Mouse (Mus musculus): ENCODE measurements at regions not wholly inside any gene's neighbourhood (a gene's known extent, or its start where the extent isn't known, plus 50 kb on each side); places are given as distances from the start of the nearest gene placed in this dataset.
A peak's percentile ranks its signal among the peaks of the same experiment; 100 is the strongest.

DNA sequence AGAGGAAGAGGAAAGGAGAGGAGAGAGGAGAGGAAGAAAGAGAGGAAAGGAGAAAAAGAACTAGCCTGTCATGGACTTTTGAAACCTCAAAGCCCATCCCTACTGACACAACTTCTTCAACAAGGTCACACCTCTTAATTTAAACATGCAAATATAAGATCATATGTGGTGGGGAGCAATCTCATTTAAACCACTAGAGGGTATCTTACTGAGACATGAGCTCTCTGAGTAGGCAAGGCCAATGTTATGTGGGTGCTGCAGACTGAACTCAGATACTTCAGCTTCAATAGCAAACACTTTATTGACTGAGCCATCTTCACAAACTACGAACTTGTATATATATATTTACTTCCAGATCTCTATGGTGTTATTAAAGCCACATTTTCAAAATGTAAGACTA lies 156.9 kb downstream of the Mex3b start:
- no peak for DNase-seq (ENCODE audit: low spot score)

GRCm38 (mm10) chr7:83031101-83031500 lies 164.0 kb downstream of the Mex3b start:
- DNase-seq (ENCODE audit: low spot score): no peak

DNA sequence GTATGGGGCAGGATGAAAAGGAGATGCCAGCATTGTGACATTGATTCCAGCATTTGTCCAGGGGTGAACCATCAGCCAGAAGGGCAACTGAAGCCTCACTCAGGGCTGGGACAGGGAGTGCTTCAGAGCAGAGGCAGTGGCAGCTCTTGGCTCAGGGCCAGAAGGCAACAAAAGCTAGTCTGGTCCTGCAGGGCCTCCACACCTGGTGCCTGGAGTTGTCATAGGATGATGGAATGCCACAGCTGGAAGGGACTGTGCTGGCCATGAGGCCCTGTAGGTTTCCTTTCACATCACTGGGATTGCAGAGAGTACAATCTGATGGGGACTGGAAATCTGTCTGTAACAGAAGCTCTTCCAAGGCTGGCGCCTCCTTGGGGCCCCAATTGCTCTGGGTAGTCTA lies 164.9 kb downstream of the Mex3b start:
- DNase-seq (ENCODE audit: low spot score): no peak

GRCm38 (mm10) chr7:83032924-83033323 lies 165.8 kb downstream of the Mex3b start:
- no peak for DNase-seq (ENCODE audit: low spot score)

- DNase-seq (ENCODE audit: low spot score): no peak
Observed at GRCm38 (mm10) chr7:83035190-83035589, 168.1 kb downstream of the Mex3b start.

DNA sequence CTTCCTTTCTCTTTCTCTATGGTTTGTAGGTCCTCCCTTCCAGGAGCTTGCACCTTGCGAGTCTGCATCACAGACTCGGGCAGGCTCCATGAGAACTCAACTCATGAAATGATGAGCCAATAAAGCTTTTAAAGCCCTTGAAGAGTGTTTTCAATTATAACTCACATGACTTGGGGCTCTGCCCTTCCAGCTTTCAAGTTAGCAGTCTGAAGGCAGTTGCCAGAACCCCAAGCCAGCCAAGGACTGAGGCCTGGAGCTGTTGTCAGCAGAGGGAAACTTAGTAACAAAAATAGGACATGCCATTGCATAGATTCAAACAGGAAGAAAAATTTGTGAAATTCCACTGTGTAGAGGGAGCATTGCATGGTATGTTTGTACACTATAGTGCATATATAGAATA lies 169.3 kb downstream of the Mex3b start:
- peak; percentile 25 for DNase-seq (ENCODE audit: low spot score)

- DNase-seq (ENCODE audit: low spot score): no peak
Observed at GRCm38 (mm10) chr7:83037100-83037499, 170.0 kb downstream of the Mex3b start.

DNA sequence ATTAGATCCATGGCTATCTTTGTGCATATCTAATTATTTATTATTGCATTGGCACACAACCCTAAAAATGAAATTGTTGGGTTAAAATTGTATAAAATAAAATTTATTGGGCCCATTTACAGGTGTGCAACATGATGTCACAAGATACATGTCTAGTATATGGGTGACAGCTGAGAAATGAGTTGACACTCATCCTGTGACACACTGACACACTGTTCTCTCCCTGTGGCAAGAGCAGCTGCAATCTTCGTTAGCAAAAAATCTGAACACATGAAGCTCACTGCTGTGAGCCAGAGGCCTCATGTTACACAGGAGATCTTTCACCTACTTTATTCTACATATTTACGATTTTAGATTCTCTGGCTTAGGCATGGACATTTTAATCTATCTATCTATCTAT lies 170.6 kb downstream of the Mex3b start:
- no peak for DNase-seq (ENCODE audit: low spot score)

- DNase-seq (ENCODE audit: low spot score): no peak
Observed at GRCm38 (mm10) chr7:83043746-83044145, 176.6 kb downstream of the Mex3b start.

DNA sequence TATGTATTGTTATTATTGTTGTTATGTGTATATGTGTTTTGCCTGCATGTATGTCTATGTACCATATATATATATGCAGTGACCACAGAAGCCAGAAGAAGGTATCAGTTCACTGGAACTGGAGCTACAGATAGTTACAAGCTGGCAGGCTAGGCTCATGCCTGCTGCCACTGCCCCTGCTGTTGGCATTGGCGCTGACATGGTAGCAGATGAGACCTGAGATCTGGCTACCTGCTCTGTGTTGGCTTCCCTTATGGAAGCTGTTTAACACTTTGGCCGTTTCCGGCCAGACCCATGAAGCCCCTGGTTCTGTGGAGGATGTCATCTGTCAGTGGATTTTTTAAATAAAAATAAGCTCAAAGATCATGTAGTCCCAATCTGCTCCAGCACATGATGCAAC lies 178.1 kb downstream of the Mex3b start:
- no peak for DNase-seq (ENCODE audit: low spot score)

GRCm38 (mm10) chr7:83050011-83050410 lies 182.9 kb downstream of the Mex3b start:
- DNase-seq (ENCODE audit: low spot score): no peak

DNA sequence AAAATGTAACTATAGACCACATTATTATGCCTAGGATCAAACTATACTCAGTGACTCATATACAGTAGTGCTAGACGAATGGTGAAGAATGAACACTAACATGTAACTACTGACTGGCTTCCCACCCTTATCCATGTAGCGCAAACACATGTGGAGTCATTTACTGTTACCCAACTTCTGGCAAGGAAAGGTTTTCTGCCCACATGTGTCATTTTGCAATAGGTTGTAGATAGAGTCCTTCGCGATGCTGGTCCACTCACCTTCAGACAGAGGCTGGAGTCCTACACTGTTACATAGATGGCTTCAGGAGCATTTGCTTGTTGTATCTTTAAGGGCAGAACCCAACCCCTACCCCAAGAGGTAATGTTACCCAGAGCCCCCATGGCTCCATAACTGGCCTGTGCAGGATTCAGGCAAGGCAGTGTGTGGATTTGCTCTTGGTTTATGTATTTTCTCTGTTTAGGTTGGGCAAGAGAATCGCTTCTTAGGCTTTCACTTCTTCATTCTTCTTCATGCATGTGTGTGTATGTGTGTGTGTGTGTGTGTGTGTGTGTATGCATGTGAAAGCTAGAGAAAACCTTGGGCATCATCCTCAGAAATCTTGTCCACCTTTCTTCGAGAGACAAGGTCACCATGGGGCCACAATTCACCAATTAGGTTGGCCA lies 183.8 kb downstream of the Mex3b start:
- DNase-seq (ENCODE audit: low spot score): no peak

DNA sequence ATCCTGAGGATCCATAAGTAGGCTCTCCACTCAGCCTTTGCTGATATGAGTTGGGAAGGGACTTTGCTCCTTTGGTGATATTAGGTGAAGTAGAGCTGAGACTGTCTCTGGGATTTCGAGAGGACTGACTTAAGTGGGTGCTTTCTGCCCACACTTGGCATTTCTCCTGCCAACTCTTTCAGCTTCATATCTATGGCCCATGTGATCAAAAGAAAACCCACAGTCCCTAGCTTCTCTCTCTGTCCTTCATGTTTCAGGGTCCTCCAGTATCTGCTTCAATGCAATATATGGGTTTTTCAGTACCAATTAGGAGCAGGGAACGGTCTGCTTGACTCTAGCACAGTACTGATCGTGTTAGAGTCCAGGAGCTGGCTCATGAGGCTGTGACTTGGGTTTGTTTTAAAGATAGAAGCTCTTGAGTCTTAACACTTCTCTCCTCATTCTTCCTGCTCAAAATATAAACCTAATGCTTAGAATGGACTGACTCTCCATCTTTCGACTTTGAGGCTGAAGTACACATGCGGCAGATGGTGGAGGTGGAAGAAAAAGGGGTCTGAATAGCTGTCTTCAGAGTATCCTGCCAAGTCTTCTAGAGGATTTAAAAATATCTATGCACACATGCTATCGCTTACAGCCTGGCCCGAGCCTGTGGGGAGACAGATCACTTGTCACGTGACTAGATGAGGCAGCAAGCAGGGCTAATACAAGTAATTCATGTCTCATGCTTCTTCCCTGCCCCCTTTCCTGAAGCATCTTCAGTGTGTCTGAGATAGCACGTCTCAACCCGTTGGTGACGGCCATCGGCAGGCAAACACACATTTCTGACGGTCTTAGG lies 189.2 kb downstream of the Mex3b start:
- DNase-seq (ENCODE audit: low spot score): no peak

- no peak for DNase-seq (ENCODE audit: low spot score)
Observed at GRCm38 (mm10) chr7:83060318-83060717, 193.2 kb downstream of the Mex3b start.

- DNase-seq (ENCODE audit: low spot score): no peak
Observed at GRCm38 (mm10) chr7:83060733-83061132, 193.6 kb downstream of the Mex3b start.

DNA sequence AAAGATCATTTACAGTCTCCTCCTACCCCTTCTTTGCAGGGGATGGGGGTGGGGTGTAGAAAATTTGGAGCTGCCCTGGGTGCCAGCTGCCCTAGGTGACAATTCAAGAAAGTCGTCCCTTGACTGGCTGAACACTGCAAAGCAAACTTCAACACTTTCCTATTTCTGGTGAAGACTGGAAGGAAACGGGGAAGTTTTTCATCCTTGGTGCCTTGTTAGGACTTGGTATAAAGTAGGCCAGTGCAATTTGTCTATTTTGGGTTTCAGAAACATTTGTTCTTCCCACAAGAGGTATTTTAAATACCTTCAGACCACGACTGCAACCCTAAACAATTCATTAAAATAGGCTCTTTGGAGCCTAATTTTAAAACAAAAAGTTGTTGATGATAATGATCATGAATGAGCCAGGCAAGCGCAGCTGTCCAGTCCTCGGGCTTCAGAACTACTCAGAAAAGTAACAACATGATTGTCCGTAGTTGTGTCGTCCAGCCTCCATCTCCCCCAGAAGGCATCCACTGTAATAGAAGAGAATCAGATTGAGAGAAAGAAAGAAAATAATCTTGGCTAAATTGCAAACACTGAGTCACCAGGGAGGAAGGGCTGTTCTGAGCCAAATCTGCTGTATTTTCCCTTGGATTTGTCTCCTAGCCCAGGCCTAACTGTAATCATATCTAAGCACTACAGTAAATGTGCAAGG lies 194.2 kb downstream of the Mex3b start:
- DNase-seq (ENCODE audit: low spot score): no peak

DNA sequence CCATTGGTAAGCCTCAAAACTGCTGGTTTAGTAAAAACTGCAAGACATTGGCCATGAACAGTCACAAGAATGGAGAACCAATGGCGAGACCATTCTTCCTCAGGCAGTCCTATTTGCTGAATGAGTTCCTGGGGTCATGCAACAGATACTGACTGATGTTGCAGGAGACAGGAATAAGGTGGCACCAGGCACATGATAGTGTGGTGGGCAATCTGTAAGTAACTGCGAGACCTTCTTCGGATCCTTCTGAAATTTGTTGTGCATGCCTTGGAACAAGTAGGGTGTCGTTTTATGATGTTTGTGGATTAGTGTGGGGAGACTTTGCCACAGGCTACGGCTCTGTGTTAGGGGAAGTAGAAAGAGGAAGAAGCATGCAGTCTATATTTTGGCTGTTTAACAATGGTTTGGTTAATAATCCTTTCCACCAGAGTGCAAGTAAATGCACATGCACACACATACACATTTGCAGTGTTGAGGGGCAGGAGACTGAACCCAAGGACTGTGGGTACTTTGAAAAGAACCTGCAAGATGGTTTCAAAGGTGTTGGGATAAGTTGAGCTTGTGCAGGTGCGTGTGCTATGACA lies 194.9 kb downstream of the Mex3b start:
- no peak for DNase-seq (ENCODE audit: low spot score)

DNA sequence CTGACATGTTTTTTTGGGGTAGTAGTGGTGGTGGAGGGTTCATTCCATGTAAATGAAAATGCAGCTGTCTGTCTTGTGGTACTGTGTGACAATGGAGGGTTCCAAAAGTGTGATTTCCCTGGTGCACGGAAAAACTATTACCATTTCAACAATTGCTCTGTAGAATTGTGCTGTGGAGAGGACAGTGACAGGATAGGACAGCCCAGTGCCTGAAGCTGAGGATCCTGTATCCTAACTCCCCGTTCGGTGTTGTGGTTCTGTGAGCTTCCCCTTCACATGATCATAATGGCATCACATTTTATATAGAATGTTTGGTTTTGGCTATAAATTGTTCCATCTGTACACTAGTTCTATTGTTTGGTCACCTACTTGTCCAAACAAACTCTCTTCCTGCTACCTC lies 196.4 kb downstream of the Mex3b start:
- no peak for DNase-seq (ENCODE audit: low spot score)

DNA sequence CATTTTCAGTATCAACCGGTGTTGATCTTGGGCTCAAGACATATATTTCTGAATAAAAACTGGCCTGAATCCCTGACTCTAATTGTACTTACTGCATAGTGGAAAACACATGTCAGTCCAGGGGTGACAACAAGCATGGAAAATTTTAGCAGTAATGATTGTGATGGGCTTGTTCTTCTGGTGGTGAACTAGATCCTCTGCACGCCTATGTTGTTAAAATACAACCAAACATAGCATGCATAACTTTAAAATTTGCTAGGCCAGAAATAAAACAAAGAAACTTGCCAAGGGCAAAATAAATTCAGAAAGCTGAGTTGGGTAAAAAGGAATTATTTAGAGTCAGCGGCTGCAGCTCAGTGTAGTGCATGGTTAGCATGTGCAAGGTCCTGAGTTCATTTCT lies 198.2 kb downstream of the Mex3b start:
- no peak for DNase-seq (ENCODE audit: low spot score)

GRCm38 (mm10) chr7:83074399-83074970 lies 207.4 kb downstream of the Mex3b start:
- DNase-seq (ENCODE audit: low spot score): no peak

DNA sequence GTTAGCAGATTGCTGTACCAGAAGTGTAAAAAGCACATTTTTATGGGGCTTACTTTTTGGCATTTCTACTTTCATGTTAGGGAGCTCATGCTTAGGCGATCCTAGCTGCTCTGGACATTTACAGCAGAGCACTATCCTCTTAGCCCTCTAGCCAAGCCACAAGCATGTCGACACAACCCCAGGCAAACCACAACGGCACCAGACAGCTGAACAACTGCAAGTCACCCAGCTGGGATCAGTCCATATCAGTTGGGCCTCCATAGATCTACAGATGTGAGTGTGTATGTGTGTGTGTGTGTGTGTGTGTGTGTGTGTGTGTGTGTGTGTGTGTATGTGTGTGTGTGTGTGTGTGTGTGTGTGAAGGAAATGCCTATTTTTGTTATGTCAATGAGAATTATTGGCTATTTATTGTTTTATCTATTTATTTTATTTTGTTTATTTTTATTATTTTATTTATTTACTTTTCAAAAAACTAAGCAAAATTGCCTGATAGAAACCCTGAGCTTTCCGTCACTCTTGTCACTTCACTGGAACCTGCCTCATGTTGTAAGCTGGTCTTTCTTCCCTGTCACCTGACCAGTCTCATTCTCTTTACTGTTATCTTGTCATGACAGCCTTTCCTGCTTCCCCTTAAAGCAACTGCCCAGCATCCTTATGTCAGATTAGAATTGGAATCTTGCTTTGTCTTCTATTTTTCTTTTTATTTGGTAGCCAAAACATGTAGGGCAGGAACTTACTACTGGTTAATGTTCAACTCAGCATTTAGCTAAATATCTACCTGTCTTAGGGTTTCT lies 208.2 kb downstream of the Mex3b start:
- no peak for DNase-seq (ENCODE audit: low spot score)

All from lung, postnatal 25 days (tissue).